Mouse (Mus musculus) hindbrain, embryonic 11.5 days (tissue): ENCODE data around the gene Gm49711. TPM values are rescaled to one million over a fixed set of nuclear protein-coding genes. Genes with fewer than 3 reads are reported as not detected.

Source experiments
- ATAC-seq: fragments of 200-750 bp; cut with Nextera tagmentation; 2 replicates; pipeline ENCODE4 v1.8.0; 2017; ENCODE audit warnings: mild to moderate bottlenecking, moderate TSS enrichment, moderate library complexity; ENCODE audit not compliant: low FRiP score
- DNase-seq: peaks from one replicate; pipeline ENCODE4 v3.0.0-alpha.2; 2015; ENCODE audit warnings: low spot score
- H3K27ac ChIP-seq: fragments of 300-500 bp; sonication (generic); 2 replicates; pipeline ENCODE4 v1.5.1; 2014; ENCODE audit warnings: mild to moderate bottlenecking, low read depth, low read length
- H3K27me3 ChIP-seq: fragments of 300-500 bp; sonication (generic); 2 replicates; pipeline ENCODE4 v1.6.1; 2014; ENCODE audit warnings: mild to moderate bottlenecking, low read length, moderate library complexity, mixed read lengths; ENCODE audit not compliant: control insufficient read depth, insufficient read depth
- H3K36me3 ChIP-seq: fragments of 300-500 bp; sonication (generic); 2 replicates; pipeline ENCODE4 v1.6.1; 2014; ENCODE audit warnings: mild to moderate bottlenecking, low read length, moderate library complexity, mixed read lengths; ENCODE audit not compliant: control insufficient read depth, insufficient read depth
- H3K4me1 ChIP-seq: fragments of 300-500 bp; sonication (generic); replicated peaks from 2 replicates; pipeline ENCODE4 v1.6.1; 2014; ENCODE audit warnings: low read length, mixed read lengths; ENCODE audit not compliant: control insufficient read depth, insufficient read depth
- H3K4me2 ChIP-seq: fragments of 300-500 bp; sonication (generic); replicated peaks from 2 replicates; pipeline ENCODE4 v1.6.1; 2014; ENCODE audit warnings: mild to moderate bottlenecking, low read depth, low read length
- H3K4me3 ChIP-seq: fragments of 300-500 bp; sonication (generic); 2 replicates; pipeline ENCODE4 v1.5.1; 2014; ENCODE audit warnings: low read depth, low read length
- H3K9ac ChIP-seq: fragments of 300-500 bp; sonication (generic); 2 replicates; pipeline ENCODE4 v1.6.1; 2014; ENCODE audit warnings: low read depth, low read length
- H3K9me3 ChIP-seq: fragments of 300-500 bp; sonication (generic); 2 replicates; pipeline ENCODE4 v1.6.1; 2016; ENCODE audit warnings: low read length; ENCODE audit not compliant: control insufficient read depth
- WGBS: fragments of 180-500 bp; shearing (Covaris S2); extraction: QIAGEN DNeasy Blood & Tissue Kit; methylation state at CpG from one replicate; pipeline ENCODE4 v1.1.7; 2014; 5-methylcytosine and 5-hydroxymethylcytosine counted together
- polyA plus RNA-seq: library from polyadenylated mRNA; unstranded; fragments of >200 nt; fragmentation: Nextera tagmentation; extraction: Ambion mirVana; gene quantifications from 2 replicates; pipeline ENCODE4 v1.2.1, GENCODE M21; 2014

Gm49711 gene
- polyA plus RNA-seq, 1 experiment from 2014 or later = 0.20 TPM

DNA sequence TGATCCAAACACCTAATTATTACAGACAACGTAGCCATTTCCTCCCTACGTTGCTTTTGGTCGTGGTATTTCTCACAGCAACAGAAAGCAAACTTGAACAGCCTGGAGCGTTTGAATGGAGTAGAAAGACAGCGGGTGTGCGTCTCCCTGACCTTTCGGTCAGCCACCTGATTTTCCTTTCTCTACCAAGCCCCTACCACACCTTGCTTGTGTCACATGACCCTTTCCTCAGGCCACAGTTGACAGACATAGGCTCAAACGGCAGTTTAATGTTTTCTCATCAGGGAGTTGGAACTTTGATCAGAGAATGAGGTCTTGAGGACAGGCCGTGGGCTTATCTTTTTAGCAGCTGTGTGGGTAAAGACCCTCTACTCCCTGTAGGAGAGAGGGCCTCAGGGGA is 177.1 kb downstream of the Gm49711 start:
- H3K9ac ChIP-seq = no peak overlapping the region
- H3K4me2 ChIP-seq = no peak overlapping the region
- H3K4me1 ChIP-seq = no peaks in the 10 kb centered on the region
- no peak overlapping the region for H3K27ac ChIP-seq
- no peaks in the 10 kb centered on the region for H3K27me3 ChIP-seq
- no peak overlapping the region for H3K4me3 ChIP-seq
- no peaks in the 10 kb centered on the region for H3K36me3 ChIP-seq
- DNase-seq (no peak), ATAC-seq (no peak)
- 71% methylated on average over 9 of the region's 9 CpGs for WGBS
- no peaks in the 10 kb centered on the region for H3K9me3 ChIP-seq

Other genes starting within 250 kb of the Gm49711 start
- 139 and 141 TPM in 2 replicates for gene Mrps6, start within 50 bp of the Gm49711 start, polyA plus RNA-seq
- gene Slc5a3, start within 50 bp of the Gm49711 start, polyA plus RNA-seq = 14.6 and 14.9 TPM in 2 replicates
- gene Kcne2, start 234.1 kb downstream of the Gm49711 start, polyA plus RNA-seq = 14.7 and 23.1 TPM in 2 replicates
- gene Smim11, start 243.0 kb downstream of the Gm49711 start, polyA plus RNA-seq = 112 and 121 TPM in 2 replicates